In genomic region chr8:119345683-119346075, GRCm38 (mm10) we compare ENCODE assay signal across 7 mouse cellular contexts. TPM values are rescaled to one million over a fixed set of nuclear protein-coding genes. Genes with fewer than 3 reads are reported as not detected.
A peak's percentile ranks its signal among the peaks of the same experiment; 100 is the strongest.
DNase-seq lines count a peak whose midpoint lies in the region; ATAC-seq and TF ChIP-seq lines count a peak whose summit lies in the region.

No protein-coding gene starts in this region.

- DNase-seq in lung, postnatal 36 days = no peak
- peak; percentile 33 for DNase-seq in c-Kit-positive CD71-positive TER-119-positive erythroid progenitor cells, embryonic 14.5 days (ENCODE audit: low spot score)
- no peak for DNase-seq in intestine, embryonic 14.5 days (ENCODE audit: low spot score)
- DNase-seq in gastrocnemius, postnatal 4 days (ENCODE audit: low spot score in 2 of 2) = no peak
- DNase-seq in cerebellum, postnatal 36 days = no peak

- H3K4me2 ChIP-seq in lung, embryonic 15.5 days = peak overlapping the region; percentile 63
- H3K4me2 ChIP-seq in intestine, embryonic 14.5 days (ENCODE audit: low read length) = peak overlapping the region; percentile 79

- no peak for TF ChIP-seq CTCF in olfactory bulb, adult 2 months (IDR thresholded peaks at IDR 0.05; ENCODE audit: insufficient read depth, low read depth, low read length)

- peaks cover 38% of the 10 kb centered on the region for H3K36me3 ChIP-seq in lung, embryonic 15.5 days
- H3K36me3 ChIP-seq in intestine, embryonic 14.5 days (ENCODE audit: control insufficient read depth, insufficient read depth, low read length) = peaks cover 36% of the 10 kb centered on the region

- no peak overlapping the region for H3K9ac ChIP-seq in lung, embryonic 15.5 days
- H3K9ac ChIP-seq in intestine, embryonic 14.5 days (ENCODE audit: low read length) = no peak overlapping the region

- H3K27me3 ChIP-seq in lung, embryonic 15.5 days = no peaks in the 10 kb centered on the region
- no peaks in the 10 kb centered on the region for H3K27me3 ChIP-seq in intestine, embryonic 14.5 days (replicated peaks; ENCODE audit: control insufficient read depth, insufficient read depth, low read length)

- no peak for TF ChIP-seq POLR2A in olfactory bulb, adult 2 months (IDR thresholded peaks at IDR 0.05; ENCODE audit: insufficient read depth, low read depth, low read length)

- H3K9me3 ChIP-seq in lung, embryonic 15.5 days = no peaks in the 10 kb centered on the region
- H3K9me3 ChIP-seq in intestine, embryonic 14.5 days (ENCODE audit: control insufficient read depth, low read length) = peaks cover 5% of the 10 kb centered on the region

- H3K4me1 ChIP-seq in lung, embryonic 15.5 days = peaks cover 12% of the 10 kb centered on the region
- H3K4me1 ChIP-seq in intestine, embryonic 14.5 days (replicated peaks; ENCODE audit: control insufficient read depth, insufficient read depth, low read length) = peaks cover 4% of the 10 kb centered on the region; the same call in 1 of the 2 replicates
- peaks cover 8% of the 10 kb centered on the region for H3K4me1 ChIP-seq in olfactory bulb, adult 2 months (ENCODE audit: control insufficient read depth, insufficient read depth, low read length)

- H3K4me3 ChIP-seq in lung, embryonic 15.5 days = peak overlapping the region; percentile 96; the same call in 1 of the 2 replicates
- no peak overlapping the region for H3K4me3 ChIP-seq in intestine, embryonic 14.5 days (ENCODE audit: low read depth, low read length)
- H3K4me3 ChIP-seq in olfactory bulb, adult 2 months (ENCODE audit: insufficient read depth, low read depth, low read length) = peak overlapping the region; percentile 79; the same call in 1 of the 2 replicates

- no peak overlapping the region for H3K27ac ChIP-seq in lung, embryonic 15.5 days
- H3K27ac ChIP-seq in intestine, embryonic 14.5 days (ENCODE audit: low read depth) = no peak overlapping the region
- no peak overlapping the region for H3K27ac ChIP-seq in olfactory bulb, adult 2 months (ENCODE audit: insufficient read depth, low read depth, low read length)

- WGBS in lung, embryonic 15.5 days = 82% methylated on average over 15 of the region's 15 CpGs
- WGBS in intestine, embryonic 14.5 days = 80% methylated on average over 15 of the region's 15 CpGs
- WGBS in olfactory bulb, adult 2 months = 89% methylated on average over 15 of the region's 15 CpGs

- no peak for ATAC-seq in lung, embryonic 15.5 days (ENCODE audit: borderline replicate concordance, extremely low read depth, low FRiP score, low TSS enrichment)
- no peak for ATAC-seq in intestine, embryonic 14.5 days (replicated peaks; ENCODE audit: low FRiP score, low TSS enrichment, low read depth)

RNA-seq across cellular contexts. Expression of gene Hsbp1, which starts 1.4 kb away (rescaled TPM):
- 332 and 337 TPM in 2 replicates for polyA plus RNA-seq in lung, embryonic 15.5 days (2015; fragmentation: Nextera tagmentation; extraction: Ambion mirVana)
- polyA plus RNA-seq in intestine, embryonic 14.5 days (2014; fragmentation: Nextera tagmentation; extraction: Ambion mirVana) = 303 and 323 TPM in 2 replicates
- not detected in 2 replicates for polyA plus RNA-seq in olfactory bulb, adult 2 months (2012; ENCODE audit: insufficient read depth, insufficient read length, low replicate concordance, missing spikeins)
- 100 to 1,000 TPM; 173 to 200 TPM for total RNA-seq in gastrocnemius, postnatal 4 days (2021)

RNA-seq across cellular contexts. Expression of gene Mlycd, which starts 49.0 kb away (rescaled TPM):
- polyA plus RNA-seq in lung, embryonic 15.5 days (2015; fragmentation: Nextera tagmentation; extraction: Ambion mirVana) = 14.8 and 15.8 TPM in 2 replicates
- polyA plus RNA-seq in intestine, embryonic 14.5 days (2014; fragmentation: Nextera tagmentation; extraction: Ambion mirVana) = 16.8 and 17.9 TPM in 2 replicates
- polyA plus RNA-seq in olfactory bulb, adult 2 months (2012; ENCODE audit: insufficient read depth, insufficient read length, low replicate concordance, missing spikeins) = not detected in 2 replicates
- 10 to 100 TPM; 66.5 to 68.1 TPM for total RNA-seq in gastrocnemius, postnatal 4 days (2021)

Comparison
In these comparisons a context has a peak if more than half of its experiments do, and no peak if none do; other contexts are left out.
1. RNA of gene Hsbp1, which starts 1.4 kb away (polyA plus RNA-seq): 332 to 337 TPM in lung, embryonic 15.5 days and 303 to 323 TPM in intestine, embryonic 14.5 days; not detected in olfactory bulb, adult 2 months; every median in the first group is over 100 times any median in the second.
2. RNA of gene Mlycd, which starts 49.0 kb away (polyA plus RNA-seq): 16.8 to 17.9 TPM in intestine, embryonic 14.5 days and 14.8 to 15.8 TPM in lung, embryonic 15.5 days; not detected in olfactory bulb, adult 2 months; every median in the first group is over 10 times any median in the second.